Mouse (Mus musculus) liver, embryonic 14.5 days (tissue): ENCODE measurements around the gene Smc6. TPM values are rescaled to one million over a fixed set of nuclear protein-coding genes. Genes with fewer than 3 reads are reported as not detected.

Experiments used
- ATAC-seq: fragments of 200-750 bp; cut with Nextera tagmentation; 2 replicates; pipeline ENCODE4 v1.8.0; 2017; ENCODE audit warnings: moderate number of reproducible peaks, mild to moderate bottlenecking, moderate library complexity; ENCODE audit not compliant: insufficient read depth
- DNase-seq, 3 experiments: peaks; one replicate each; pipeline ENCODE4 v3.0.0-alpha.2; 2012 to 2013; ENCODE audit warnings: low read depth in 3 of 3, low spot score in 3 of 3
- H3K27ac ChIP-seq: fragments of 300-500 bp; sonication (generic); 2 replicates; pipeline ENCODE4 v1.5.1; 2014; ENCODE audit warnings: moderate library complexity, mild to moderate bottlenecking, control low read depth, inconsistent platforms
- H3K27me3 ChIP-seq: fragments of 300-500 bp; sonication (generic); 2 replicates; pipeline ENCODE4 v1.6.1; 2014; ENCODE audit warnings: mild to moderate bottlenecking, low read length, moderate library complexity; ENCODE audit not compliant: control insufficient read depth, insufficient read depth
- H3K36me3 ChIP-seq: fragments of 300-500 bp; sonication (generic); replicated peaks from 2 replicates; pipeline ENCODE4 v1.6.1; 2014; ENCODE audit warnings: low read depth; ENCODE audit not compliant: control insufficient read depth, insufficient read depth
- H3K4me1 ChIP-seq, 2 experiments: fragments of 200-500 bp in 1 of 2; fragments of 300-500 bp in 1 of 2; sonication (generic) in 1 of 2; replicated peaks; 2 replicates each; pipeline ENCODE4 v1.6.1; 2012 to 2014; ENCODE audit warnings: antibody characterized with exemption in 1 of 2, inconsistent platforms in 1 of 2, low read length in 1 of 2; ENCODE audit not compliant: control insufficient read depth in 2 of 2, insufficient read depth in 2 of 2
- H3K4me2 ChIP-seq: fragments of 300-500 bp; sonication (generic); 2 replicates; pipeline ENCODE4 v1.6.1; 2014; ENCODE audit warnings: low read depth, mild to moderate bottlenecking, control low read depth, moderate library complexity
- H3K4me3 ChIP-seq, 2 experiments: fragments of 200-500 bp in 1 of 2; fragments of 300-500 bp in 1 of 2; sonication (generic) in 1 of 2; 2 replicates each; pipeline ENCODE4 v1.5.1; 2012 to 2014; ENCODE audit warnings: low read depth in 2 of 2, low read length in 2 of 2, mild to moderate bottlenecking in 2 of 2, control low read depth in 1 of 2, inconsistent platforms in 1 of 2, moderate library complexity in 1 of 2; ENCODE audit not compliant: insufficient read depth in 1 of 2
- H3K9ac ChIP-seq: fragments of 300-500 bp; sonication (generic); replicated peaks from 2 replicates; pipeline ENCODE4 v1.6.1; 2014; ENCODE audit warnings: mild to moderate bottlenecking, control low read depth, moderate library complexity
- H3K9me3 ChIP-seq: fragments of 300-500 bp; sonication (generic); 2 replicates; pipeline ENCODE4 v1.6.1; 2016; ENCODE audit warnings: low read length, mixed read lengths; ENCODE audit not compliant: control insufficient read depth
- CTCF ChIP-seq: IDR thresholded peaks from 2 replicates; pipeline ENCODE4 v1.5.1; 2016; ENCODE audit warnings: antibody characterized with exemption, low read depth, control low read depth
- EP300 ChIP-seq: IDR thresholded peaks from 2 replicates; pipeline ENCODE4 v1.6.1; 2016; ENCODE audit warnings: antibody characterized with exemption, low read depth
- WGBS: fragments of 180-500 bp; shearing (Covaris S2); extraction: QIAGEN DNeasy Blood & Tissue Kit; methylation state at CpG from one replicate; pipeline ENCODE4 v1.1.7; 2014; ENCODE audit not compliant: insufficient replicate concordance; 5-methylcytosine and 5-hydroxymethylcytosine counted together
- polyA plus RNA-seq, 2 experiments: library from polyadenylated mRNA; depleted of rRNA in 1 of 2; stranded (reverse) in 1 of 2; unstranded in 1 of 2; fragments of >200 nt; fragmentation: Nextera tagmentation in 1 of 2; extraction: Ambion mirVana in 1 of 2; gene quantifications; 2 replicates each; pipeline versions ENCODE4 v1.2.1 to v1.2.3; 2012 to 2014

The Smc6 gene
- polyA plus RNA-seq, 2 experiments, result 25.1 to 63.1 TPM

DNA sequence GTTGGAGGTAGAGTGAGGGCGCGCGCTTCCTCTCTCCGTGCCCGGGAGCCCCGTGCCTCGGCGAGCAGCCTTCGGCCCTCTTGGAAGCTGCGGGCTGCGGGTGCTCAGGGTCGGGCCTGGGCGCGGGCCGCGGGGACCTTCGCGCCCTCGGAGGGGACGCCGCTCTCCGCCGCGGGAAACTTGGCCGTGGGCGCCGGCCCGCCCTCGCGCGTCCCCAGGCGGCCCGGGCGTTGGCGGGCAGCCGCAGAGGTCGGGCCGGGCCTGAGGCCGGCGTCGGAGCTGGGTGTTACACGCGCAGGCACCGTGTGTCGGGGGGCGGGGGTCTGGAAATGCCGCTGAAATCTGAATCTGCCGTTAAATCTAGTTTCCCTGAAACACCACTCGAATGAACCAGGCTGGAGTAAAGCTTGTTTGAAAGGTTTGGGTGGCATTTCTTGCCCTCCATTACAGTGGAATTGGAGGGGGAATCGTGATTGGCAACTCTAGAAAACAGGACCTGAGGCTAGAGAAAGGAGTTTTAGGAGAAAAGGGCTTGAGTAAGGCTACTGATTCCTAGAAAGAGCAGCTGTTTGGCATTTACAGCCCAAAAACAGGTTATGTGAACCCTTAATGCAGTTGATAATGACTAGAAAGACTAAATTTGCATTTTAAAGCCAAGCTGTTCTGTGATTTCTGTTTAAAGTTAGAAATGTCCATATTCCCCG is 748 bp downstream of the Smc6 start:
- peak overlapping the region; percentile 84 for H3K27ac ChIP-seq
- H3K4me1 ChIP-seq, result peaks cover 6 to 10% of the 10 kb centered on the region in 2 experiments; a peak in 3 of 4 replicates
- peak overlapping the region; percentile 73 to 96 for H3K4me3 ChIP-seq
- H3K9me3 ChIP-seq, result no peaks in the 10 kb centered on the region
- no peaks in the 10 kb centered on the region for H3K36me3 ChIP-seq
- peak overlapping the region; percentile 94 for H3K9ac ChIP-seq
- H3K4me2 ChIP-seq, result peak overlapping the region; percentile 84
- DNase-seq, result peak in 1 of 3 experiments; percentile 20
- no peaks in the 10 kb centered on the region for H3K27me3 ChIP-seq
- WGBS, result under 1% methylated on average over 46 of the region's 51 CpGs
- TF ChIP-seq CTCF, result no peak
- no peak for TF ChIP-seq EP300
- peak; percentile 60 for ATAC-seq

GRCm38 (mm10) chr12:11267030-11267429 is 1.3 kb downstream of the Smc6 start:
- 7% methylated on average over 4 of the region's 4 CpGs for WGBS
- Histone ChIP-seq H3K4me1 (peaks cover 6 to 10% of the 10 kb centered on the region in 2 experiments; a peak in 3 of 4 replicates), H3K36me3 (peaks cover 2% of the 10 kb centered on the region), H3K9ac (peak overlapping the region; percentile 94), H3K27ac (peak overlapping the region; percentile 84; the same call in 1 of the 2 replicates), H3K4me2 (peak overlapping the region; percentile 84), H3K9me3 (no peaks in the 10 kb centered on the region), H3K4me3 (peak overlapping the region; percentile 73 to 96), H3K27me3 (no peaks in the 10 kb centered on the region)
- no peak for DNase-seq
- TF ChIP-seq CTCF, result no peak
- TF ChIP-seq EP300, result no peak
- no peak for ATAC-seq

DNA sequence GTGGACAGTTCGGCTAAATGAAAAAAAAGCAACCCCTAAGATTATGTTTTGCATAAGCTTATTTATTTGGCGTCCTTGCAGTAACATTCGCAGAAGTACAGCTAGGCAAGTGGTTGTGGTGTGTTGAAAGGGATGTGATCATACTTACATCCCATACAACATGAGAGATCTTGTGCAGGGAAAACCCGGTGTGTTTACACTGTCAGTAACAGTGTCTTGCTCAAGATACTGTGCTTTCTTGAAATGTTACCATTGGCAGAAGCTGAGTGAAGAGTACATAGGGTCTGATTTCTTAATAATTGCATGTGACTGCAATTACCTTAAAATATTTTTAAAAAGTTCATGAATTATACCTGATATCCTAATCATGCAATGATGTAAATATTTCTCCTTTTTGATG is 6.9 kb downstream of the Smc6 start:
- DNase-seq (no peak), ATAC-seq (no peak)
- WGBS, result 78% methylated on average over 4 of the region's 4 CpGs
- no peak overlapping the region for H3K9ac ChIP-seq
- no peak overlapping the region for H3K27ac ChIP-seq
- no peaks in the 10 kb centered on the region for H3K9me3 ChIP-seq
- H3K4me2 ChIP-seq, result no peak overlapping the region
- H3K4me3 ChIP-seq, result no peak overlapping the region
- H3K36me3 ChIP-seq, result peaks cover 19% of the 10 kb centered on the region
- peaks cover 4 to 8% of the 10 kb centered on the region in 2 experiments; a peak in 3 of 4 replicates for H3K4me1 ChIP-seq
- H3K27me3 ChIP-seq, result no peaks in the 10 kb centered on the region
- TF ChIP-seq EP300, result no peak
- no peak for TF ChIP-seq CTCF

DNA sequence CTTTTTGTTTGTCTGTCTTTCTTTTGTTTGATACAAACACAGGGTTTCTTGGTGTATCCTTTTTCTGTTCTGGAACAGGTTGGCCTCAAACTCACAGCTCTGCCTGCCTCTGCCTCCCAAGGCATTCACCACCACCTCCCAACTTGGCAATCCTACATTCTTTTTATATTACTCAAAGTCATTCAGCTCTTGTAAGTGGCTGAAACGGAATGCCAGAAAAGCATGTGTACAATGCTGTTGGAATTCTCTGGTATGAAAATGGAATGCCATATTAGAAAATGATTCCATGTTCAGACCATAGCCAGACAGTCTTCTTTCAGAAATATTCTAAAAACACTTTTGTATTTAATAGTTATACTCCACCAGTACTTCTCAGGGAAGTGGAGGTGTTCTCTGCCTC is 7.5 kb downstream of the Smc6 start:
- WGBS, result 70% methylated on average over 1 of the region's 1 CpGs
- no peak overlapping the region for H3K9ac ChIP-seq
- no peak overlapping the region for H3K27ac ChIP-seq
- no peak overlapping the region for H3K4me2 ChIP-seq
- peaks cover 22% of the 10 kb centered on the region for H3K36me3 ChIP-seq
- no peaks in the 10 kb centered on the region for H3K27me3 ChIP-seq
- TF ChIP-seq CTCF, result no peak
- no peak for TF ChIP-seq EP300
- no peak for ATAC-seq
- 0 out of 4 replicates have a peak, but pooled peaks cover 0 to 5% of the 10 kb centered on the region in 2 experiments for H3K4me1 ChIP-seq
- H3K9me3 ChIP-seq, result no peaks in the 10 kb centered on the region
- no peak for DNase-seq
- no peak overlapping the region for H3K4me3 ChIP-seq

DNA sequence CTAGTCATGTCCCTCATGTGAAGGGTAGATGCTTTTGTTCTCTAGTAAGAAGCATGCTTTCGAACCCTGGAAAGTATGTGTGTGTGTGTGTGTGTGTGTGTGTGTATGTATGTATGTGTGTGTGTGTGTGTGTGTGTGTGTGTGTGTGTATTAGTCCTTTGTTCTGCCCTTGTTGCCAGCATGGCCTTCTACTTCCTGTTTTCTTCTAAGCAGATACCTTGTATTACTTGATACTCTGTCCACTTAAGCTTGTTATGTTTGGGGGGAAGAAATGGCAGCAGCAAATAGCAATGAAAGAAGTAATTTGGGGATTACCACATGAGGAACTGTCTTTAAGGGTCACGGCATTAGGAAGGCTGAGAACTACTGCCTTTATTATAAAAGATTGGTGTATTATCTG is 10.9 kb downstream of the Smc6 start:
- no peaks in the 10 kb centered on the region for H3K27me3 ChIP-seq
- no peak overlapping the region for H3K4me3 ChIP-seq
- no peak overlapping the region for H3K4me2 ChIP-seq
- ATAC-seq, result no peak
- H3K9ac ChIP-seq, result no peak overlapping the region
- WGBS, result 89% methylated on average over 2 of the region's 2 CpGs
- no peak for TF ChIP-seq CTCF
- TF ChIP-seq EP300, result no peak
- H3K27ac ChIP-seq, result no peak overlapping the region
- no peaks in the 10 kb centered on the region for H3K9me3 ChIP-seq
- H3K36me3 ChIP-seq, result peaks cover 45% of the 10 kb centered on the region
- H3K4me1 ChIP-seq, result no peaks in the 10 kb centered on the region
- DNase-seq, result no peak
